Mouse (Mus musculus): ENCODE data around the gene Brf1.

GRCm38 (mm10) chr12:112951150-112951842 is 49.2 kb downstream of the Brf1 start:
- TF ChIP-seq CTCF (IDR thresholded peaks at IDR 0.05; ENCODE audit: insufficient read depth, low read length) (no peak), POLR2A (IDR thresholded peaks at IDR 0.05; ENCODE audit: borderline replicate concordance, extremely low read depth, low read depth, low read length) (no peak)
